Mouse (Mus musculus) mammary gland, adult 2 months (tissue): Measurements from ENCODE around the gene Mrnip. TPM values are rescaled to one million over a fixed set of nuclear protein-coding genes. Genes with fewer than 3 reads are reported as not detected.

ENCODE experiments used
- polyA plus RNA-seq: library from polyadenylated mRNA; depleted of rRNA; stranded (reverse); fragments of >200 nt; gene quantifications from 2 replicates; pipeline ENCODE4 v1.2.3, GENCODE M21; 2012; ENCODE audit warnings: low replicate concordance; rRNA removed

Gene Mrnip
- 5.9 and 6.3 TPM in 2 replicates for polyA plus RNA-seq

DNA sequence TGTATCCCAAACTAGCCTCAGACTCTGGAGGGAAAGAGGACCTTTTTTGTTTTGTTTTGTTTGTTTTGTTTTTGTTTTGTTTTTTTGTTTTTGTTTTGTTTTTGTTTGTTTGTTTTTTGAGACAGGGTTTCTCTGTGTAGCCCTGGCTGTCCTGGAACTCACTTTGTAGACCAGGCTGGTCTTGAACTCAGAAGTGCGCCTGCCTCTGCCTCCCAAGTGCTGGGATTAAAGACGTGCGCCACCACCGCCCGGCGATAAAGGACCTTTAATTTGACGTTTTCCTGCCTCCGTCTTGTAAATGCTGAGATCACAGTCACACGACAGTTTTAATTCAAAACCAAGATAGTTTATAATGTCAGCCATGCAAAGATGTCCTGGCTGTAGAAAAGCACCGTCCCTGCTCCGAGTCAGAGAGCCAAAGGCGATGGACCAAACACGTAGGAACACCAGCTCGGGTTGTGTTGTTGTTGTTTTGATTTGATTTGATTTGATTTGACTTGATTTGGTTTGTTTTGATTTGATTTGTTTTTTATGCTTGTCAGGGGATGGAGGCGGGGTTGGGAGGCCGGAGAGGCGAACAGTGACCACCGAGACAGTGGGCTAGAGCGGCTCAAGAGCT lies at the start of gene Mrnip:
TSS of gene Mrnip (plus strand) at position 334 of the 619 bp plus-strand sequence.

DNA sequence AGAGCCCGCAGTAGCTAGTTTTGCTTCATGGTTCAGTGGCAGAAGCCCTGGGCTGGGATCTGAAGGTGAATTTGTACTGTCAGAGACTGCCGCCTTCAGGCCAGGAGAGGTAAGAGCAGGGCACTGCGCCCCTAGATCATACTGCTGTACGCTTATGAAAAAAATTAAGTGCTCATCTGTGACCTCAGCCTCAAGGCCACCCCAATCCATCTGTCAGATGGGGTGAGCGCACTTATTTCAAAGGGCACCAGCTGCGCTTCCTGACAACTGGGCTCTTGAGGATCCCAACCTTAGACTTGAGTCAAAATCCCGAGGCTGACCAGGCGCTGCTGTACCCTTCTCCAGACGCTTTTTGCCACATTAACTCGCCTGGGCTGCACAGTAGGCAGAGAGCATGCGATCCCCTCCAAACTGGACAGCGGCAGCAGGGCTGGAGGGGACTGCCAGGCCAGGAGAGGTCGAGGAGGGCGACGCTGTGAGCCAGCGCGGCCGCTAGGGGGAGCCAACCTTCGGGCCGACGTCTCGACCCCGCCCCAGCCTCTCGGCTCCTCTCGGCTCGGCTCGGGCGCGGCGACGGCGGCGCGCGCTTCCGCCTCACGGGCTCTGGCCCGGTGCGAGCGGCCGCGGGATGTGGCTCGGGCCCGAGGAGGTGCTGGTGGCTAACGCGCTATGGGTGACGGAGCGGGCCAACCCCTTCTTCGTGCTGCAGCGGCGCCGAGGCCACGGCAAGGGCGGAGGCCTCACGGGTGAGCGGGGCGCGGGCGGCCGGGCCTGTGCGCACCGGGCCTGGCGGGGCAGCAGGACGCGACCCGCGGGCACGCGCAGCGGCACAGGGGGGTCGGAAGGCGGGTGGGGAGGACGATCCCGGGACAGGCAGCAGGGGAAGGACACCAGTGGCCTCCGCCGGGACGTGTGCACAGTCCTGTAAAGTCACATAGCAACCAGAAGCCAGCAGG lies 43.2 kb upstream of the Mrnip start, which contains the start of gene Tbc1d9b:
TSS of gene Tbc1d9b (plus strand) at position 586 of the 956 bp plus-strand sequence.

DNA sequence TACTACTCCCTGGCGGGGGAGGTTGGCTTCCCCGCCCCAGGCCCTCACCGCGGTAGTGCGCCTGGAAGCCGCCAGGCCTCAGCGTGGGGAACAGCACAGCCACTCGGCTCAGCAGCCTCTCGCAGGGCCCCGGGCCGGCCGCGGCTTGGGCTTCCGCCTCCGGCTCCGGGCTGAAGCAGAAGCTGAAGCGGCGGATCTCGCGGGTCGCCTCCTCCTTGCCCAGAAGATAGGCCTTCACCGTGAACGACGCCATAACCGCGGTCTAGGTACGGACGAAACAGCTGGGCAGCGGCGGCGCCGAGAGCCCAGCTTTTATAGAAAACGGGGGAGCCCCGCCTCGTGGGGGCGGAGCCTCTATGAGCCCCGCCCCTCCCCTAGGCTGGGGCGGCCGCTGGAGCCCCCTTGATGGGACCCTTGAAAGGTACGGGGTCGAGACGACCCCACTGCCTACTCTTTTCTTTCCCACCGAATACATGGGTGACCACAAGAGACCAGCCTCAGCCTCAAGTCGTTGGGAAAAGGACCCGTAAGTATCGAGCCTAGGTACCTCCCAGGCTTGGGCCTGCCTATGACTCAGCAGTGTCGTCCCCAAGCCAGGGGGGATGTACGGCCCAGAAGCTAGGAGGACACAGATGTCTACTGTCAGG lies 36.4 kb downstream of the Mrnip start, which contains the start of the genes Sqstm1 and Mgat4b:
TSS of gene Sqstm1 (minus strand) at position 323 of the 647 bp plus-strand sequence.
TSS of gene Mgat4b (plus strand) at position 386 of the 647 bp plus-strand sequence.

DNA sequence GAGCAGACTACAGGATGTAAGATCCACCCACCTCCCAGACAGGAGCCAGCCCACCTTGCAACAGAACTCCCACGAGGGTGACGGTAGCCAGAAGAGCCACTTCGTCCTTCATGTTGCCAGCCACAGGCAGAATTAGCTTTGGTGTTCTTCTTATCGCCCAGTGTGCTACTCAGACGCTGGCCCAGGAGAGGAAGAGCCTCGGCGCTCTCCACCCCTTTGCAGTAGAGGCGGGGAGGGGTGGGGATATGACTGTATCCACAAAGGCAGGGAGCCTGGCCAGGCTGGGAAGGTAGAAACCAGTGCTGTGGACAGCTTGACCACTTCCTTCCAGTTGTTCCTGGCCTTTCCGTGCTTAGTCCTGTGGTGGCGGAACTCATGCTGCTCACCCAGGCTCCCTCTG lies 64.1 kb downstream of the Mrnip start, which contains the start of gene Ltc4s:
TSS of gene Ltc4s (minus strand) at position 293 of the 400 bp plus-strand sequence.

Other genes with a start within 250 kb of the Mrnip start
- 43.9 and 74.4 TPM in 2 replicates for gene Rnf130, start 149.1 kb upstream of the Mrnip start, polyA plus RNA-seq
- 57.3 and 58.4 TPM in 2 replicates for gene Tbc1d9b, start 43.0 kb upstream of the Mrnip start, polyA plus RNA-seq
- 228 and 233 TPM in 2 replicates for gene Sqstm1, start 36.4 kb downstream of the Mrnip start, polyA plus RNA-seq
- gene Mgat4b, start 36.4 kb downstream of the Mrnip start, polyA plus RNA-seq, result 77.4 and 146 TPM in 2 replicates
- gene Ltc4s, start 64.2 kb downstream of the Mrnip start, polyA plus RNA-seq, result 181 and 383 TPM in 2 replicates
- gene Maml1, start 117.9 kb downstream of the Mrnip start, polyA plus RNA-seq, result 13.6 and 24.3 TPM in 2 replicates
- 23.4 and 58.7 TPM in 2 replicates for gene Canx, start 151.2 kb downstream of the Mrnip start, polyA plus RNA-seq
- gene Cby3, start 180.0 kb downstream of the Mrnip start, polyA plus RNA-seq, result not detected in 2 replicates
- gene Hnrnph1, start 202.5 kb downstream of the Mrnip start, polyA plus RNA-seq, result 26.2 and 56.4 TPM in 2 replicates